Mouse (Mus musculus) testis, adult 2 months (tissue): ENCODE data around the gene Hspb9.

Experiments used
- CTCF ChIP-seq: fragments of 200-500 bp; IDR thresholded peaks from 2 replicates; pipeline ENCODE4 v1.5.1; 2012; ENCODE audit warnings: low read depth, mild to moderate bottlenecking, inconsistent platforms, low read length, moderate library complexity; ENCODE audit not compliant: control insufficient read depth, insufficient read depth, insufficient replicate concordance
- POLR2A ChIP-seq: fragments of 200-500 bp; IDR thresholded peaks from 2 replicates; pipeline ENCODE4 v1.6.1; 2012; ENCODE audit warnings: low read depth, mild to moderate bottlenecking, inconsistent platforms, low read length, moderate library complexity; ENCODE audit not compliant: control insufficient read depth

- TF ChIP-seq POLR2A (no peak), CTCF (no peak)
These were observed 4.3 kb upstream of the Hspb9 start for GRCm38 (mm10) chr11:100709201-100709810.
